Mouse (Mus musculus): ENCODE measurements around the gene Carmil1. TPM values are rescaled to one million over a fixed set of nuclear protein-coding genes. Genes with fewer than 3 reads are reported as not detected.

Gene Carmil1
- total and polyA plus RNA-seq, 3 experiments = 0.15 to 1.2 TPM; not detected in 1

GRCm38 (mm10) chr13:24247928-24248327 lies 32.7 kb downstream of the Carmil1 start:
- Histone ChIP-seq H3K79me2 (ENCODE audit: control insufficient read depth, insufficient read depth, low read length, poor library complexity) (no peaks in the 10 kb centered on the region), H3K4me3 (ENCODE audit: control insufficient read depth in 1 of 2, insufficient read depth in 1 of 2, low read depth in 2 of 2, low read length in 2 of 2) (no peak overlapping the region), H3K36me3 (ENCODE audit: control insufficient read depth in 1 of 2, insufficient read depth in 2 of 2, low read length in 2 of 2) (peaks cover 0 to 1% of the 10 kb centered on the region in 2 experiments; a peak in 1 of 4 replicates), H3K4me1 (ENCODE audit: control insufficient read depth in 1 of 2, insufficient read depth in 2 of 2, low read length in 2 of 2) (no peaks in the 10 kb centered on the region; a peak in 1 of 4 replicates), H3K9me3 (replicated peaks; ENCODE audit: insufficient read depth, low read length) (no peaks in the 10 kb centered on the region), H3K27me3 (ENCODE audit: control insufficient read depth in 1 of 2, insufficient read depth in 2 of 2, low read length in 2 of 2) (no peaks in the 10 kb centered on the region; a peak in 1 of 4 replicates), H3K27ac (ENCODE audit: control insufficient read depth, low read depth, low read length) (no peak overlapping the region), H3K9ac (ENCODE audit: control insufficient read depth, low read depth, low read length, poor library complexity, severe bottlenecking) (no peak overlapping the region)
- TF ChIP-seq SMC3 (IDR thresholded peaks at IDR 0.05; ENCODE audit: low read depth, low read length) (no peak), MAX (IDR thresholded peaks at IDR 0.05; ENCODE audit: low read length) (no peak), SIN3A (IDR thresholded peaks at IDR 0.05; ENCODE audit: low read length) (no peak), POLR2A (IDR thresholded peaks at IDR 0.05; ENCODE audit: control insufficient read depth in 1 of 2, insufficient read depth in 1 of 2, low read depth in 1 of 2, low read length in 2 of 2, poor library complexity in 1 of 2) (no peak), NELFE (IDR thresholded peaks at IDR 0.05; ENCODE audit: low read depth, low read length) (no peak), NRF1 (IDR thresholded peaks at IDR 0.05; ENCODE audit: insufficient read depth, low read depth, low read length, poor library complexity, severe bottlenecking) (no peak), ETS1 (IDR thresholded peaks at IDR 0.05; ENCODE audit: low read depth, low read length) (no peak), ELF1 (IDR thresholded peaks at IDR 0.05; ENCODE audit: low read depth, low read length) (no peak), TAL1 (IDR thresholded peaks at IDR 0.05; ENCODE audit: low read length) (no peak), USF2 (IDR thresholded peaks at IDR 0.05; ENCODE audit: borderline replicate concordance in 1 of 2, insufficient read depth in 1 of 2, low read depth in 1 of 2, low read length in 2 of 2) (no peak), UBTF (IDR thresholded peaks at IDR 0.05; ENCODE audit: borderline replicate concordance, insufficient read depth, low read depth, low read length) (no peak), GABPA (IDR thresholded peaks at IDR 0.05; ENCODE audit: low read depth, low read length) (no peak), MAZ (IDR thresholded peaks at IDR 0.05; ENCODE audit: low read depth, low read length) (no peak), CTCF (IDR thresholded peaks at IDR 0.05 in 2 of 3, conservative IDR thresholded peaks at IDR 0.05 in 1 of 3; ENCODE audit: control insufficient read depth in 1 of 3, insufficient read depth in 1 of 3, low read depth in 2 of 3, low read length in 3 of 3, poor library complexity in 1 of 3, severe bottlenecking in 1 of 3) (no peak), POLR2AphosphoS5 (IDR thresholded peaks at IDR 0.05; ENCODE audit: borderline replicate concordance, low read depth, low read length) (no peak)
- DNase-seq (ENCODE audit: low read depth, low spot score) = no peak

- Histone ChIP-seq H3K4me3 (ENCODE audit: control insufficient read depth in 1 of 2, insufficient read depth in 1 of 2, low read depth in 2 of 2, low read length in 2 of 2) (no peak overlapping the region), H3K4me1 (ENCODE audit: control insufficient read depth in 1 of 2, insufficient read depth in 2 of 2, low read length in 2 of 2) (no peaks in the 10 kb centered on the region; a peak in 1 of 4 replicates), H3K79me2 (ENCODE audit: control insufficient read depth, insufficient read depth, low read length, poor library complexity) (no peaks in the 10 kb centered on the region), H3K27ac (ENCODE audit: control insufficient read depth, low read depth, low read length) (no peak overlapping the region), H3K9ac (ENCODE audit: control insufficient read depth, low read depth, low read length, poor library complexity, severe bottlenecking) (no peak overlapping the region), H3K9me3 (replicated peaks; ENCODE audit: insufficient read depth, low read length) (no peaks in the 10 kb centered on the region), H3K27me3 (ENCODE audit: control insufficient read depth in 1 of 2, insufficient read depth in 2 of 2, low read length in 2 of 2) (no peaks in the 10 kb centered on the region; a peak in 1 of 4 replicates), H3K36me3 (ENCODE audit: control insufficient read depth in 1 of 2, insufficient read depth in 2 of 2, low read length in 2 of 2) (no peaks in the 10 kb centered on the region; a peak in 1 of 4 replicates)
- no peak for TF ChIP-seq TBP (IDR thresholded peaks at IDR 0.05; ENCODE audit: low read depth, low read length)
- no peak for TF ChIP-seq MAX (IDR thresholded peaks at IDR 0.05; ENCODE audit: low read length)
- TF ChIP-seq NRF1 (IDR thresholded peaks at IDR 0.05; ENCODE audit: insufficient read depth, low read depth, low read length, poor library complexity, severe bottlenecking) = no peak
- DNase-seq (ENCODE audit: low read depth, low spot score) = no peak
Observed at GRCm38 (mm10) chr13:24247441-24247840, 33.2 kb downstream of the Carmil1 start.

Measured in MEL (cell line).